Mouse (Mus musculus) G1E (cell line): ENCODE measurements around the gene Mef2b. TPM values are rescaled to one million over a fixed set of nuclear protein-coding genes. Genes with fewer than 3 reads are reported as not detected.

ENCODE experiments used
- ATAC-seq: 2 replicates; pipeline ENCODE4 v1.8.0; 2016; ENCODE audit warnings: mild to moderate bottlenecking; ENCODE audit not compliant: insufficient number of reproducible peaks, poor library complexity, low FRiP score, severe bottlenecking; ENCODE audit errors: extremely low read depth
- DNase-seq: peaks from one replicate; pipeline ENCODE4 v3.0.0; 2012; ENCODE audit warnings: low spot score
- H3K27me3 ChIP-seq: 2 replicates; pipeline ENCODE4 v1.6.1; 2012; ENCODE audit warnings: mild to moderate bottlenecking, low read length, inconsistent platforms; ENCODE audit not compliant: insufficient read depth
- H3K36me3 ChIP-seq: replicated peaks from 2 replicates; pipeline ENCODE3; 2012; ENCODE audit warnings: mild to moderate bottlenecking, inconsistent platforms
- H3K4me1 ChIP-seq: 2 replicates; pipeline ENCODE4 v1.6.1; 2012; ENCODE audit warnings: low read depth, low read length, inconsistent platforms, mixed read lengths; ENCODE audit not compliant: insufficient read depth
- H3K4me3 ChIP-seq: 2 replicates; pipeline ENCODE4 v1.5.1; 2012; ENCODE audit warnings: low read depth, mild to moderate bottlenecking, inconsistent platforms, low read length, moderate library complexity, mixed read lengths
- H3K9me3 ChIP-seq: replicated peaks from 2 replicates; pipeline ENCODE4 v1.6.1; 2012; ENCODE audit warnings: inconsistent platforms
- CTCF ChIP-seq: IDR thresholded peaks from 2 replicates; pipeline ENCODE4 v1.5.1; 2012; ENCODE audit warnings: low read depth, low read length, inconsistent platforms, mixed read lengths
- GATA1 ChIP-seq: IDR thresholded peaks from 2 replicates; pipeline ENCODE4 v1.6.1; 2012; ENCODE audit warnings: borderline replicate concordance, low read length, inconsistent platforms, mixed read lengths
- GATA2 ChIP-seq: IDR thresholded peaks from 2 replicates; pipeline ENCODE4 v1.6.1; 2012; ENCODE audit warnings: low read depth, low read length, inconsistent platforms, borderline replicate concordance
- POLR2AphosphoS5 ChIP-seq: IDR thresholded peaks from 2 replicates; pipeline ENCODE4 v1.6.1; 2012; ENCODE audit warnings: low read depth, low read length, inconsistent platforms; ENCODE audit not compliant: insufficient replicate concordance
- TAL1 ChIP-seq: conservative IDR thresholded peaks from 2 replicates; pipeline ENCODE4 v1.6.1; 2012; ENCODE audit warnings: low read depth, low read length, inconsistent platforms, mixed read lengths
- polyA plus RNA-seq: library from polyadenylated mRNA; stranded (reverse); fragments of >175 nt; gene quantifications from 2 replicates; pipeline ENCODE4 v1.2.3, GENCODE M21; 2012
- total RNA-seq, 2 experiments: library from RNA; stranded (forward) in 1 of 2; stranded (reverse) in 1 of 2; fragments of 200-1000 nt in 1 of 2; fragments of >200 nt in 1 of 2; fragmentation: Nextera tagmentation in 1 of 2; gene quantifications; 2 replicates each; pipeline ENCODE4 v1.2.3; 2014 to 2017

Mef2b gene
- total and polyA plus RNA-seq, 3 experiments = 0.55 to 4.4 (median 2.3) TPM

GRCm38 (mm10) chr8:70181903-70182252, 42.4 kb downstream of the Mef2b start:
- Histone ChIP-seq H3K27me3 (no peaks in the 10 kb centered on the region), H3K4me1 (peaks cover 32% of the 10 kb centered on the region), H3K9me3 (no peaks in the 10 kb centered on the region), H3K4me3 (no peak overlapping the region; the same call in 1 of the 2 replicates), H3K36me3 (peaks cover 87% of the 10 kb centered on the region)
- ATAC-seq (no peak), DNase-seq (no peak)
- TF ChIP-seq POLR2AphosphoS5 (no peak), CTCF (no peak), TAL1 (no peak), GATA2 (no peak), GATA1 (no peak)

- Histone ChIP-seq H3K9me3 (no peaks in the 10 kb centered on the region), H3K27me3 (no peaks in the 10 kb centered on the region), H3K36me3 (peaks cover 88% of the 10 kb centered on the region), H3K4me1 (peaks cover 31% of the 10 kb centered on the region), H3K4me3 (no peak overlapping the region)
- TF ChIP-seq GATA1 = no peak
- no peak for TF ChIP-seq POLR2AphosphoS5
- no peak for TF ChIP-seq CTCF
- no peak for TF ChIP-seq TAL1
- TF ChIP-seq GATA2 = no peak
- DNase-seq = no peak
- no peak for ATAC-seq
Observed at GRCm38 (mm10) chr8:70183194-70183593, 43.7 kb downstream of the Mef2b start.

- H3K4me3 ChIP-seq = no peak overlapping the region
- peaks cover 95% of the 10 kb centered on the region for H3K36me3 ChIP-seq
- peaks cover 4% of the 10 kb centered on the region; the same call in 1 of the 2 replicates for H3K4me1 ChIP-seq
- no peaks in the 10 kb centered on the region for H3K27me3 ChIP-seq
- no peak for ATAC-seq
- DNase-seq = no peak
- no peaks in the 10 kb centered on the region for H3K9me3 ChIP-seq
- TF ChIP-seq CTCF = no peak
- no peak for TF ChIP-seq TAL1
- no peak for TF ChIP-seq POLR2AphosphoS5
- TF ChIP-seq GATA2 = no peak
- no peak for TF ChIP-seq GATA1
Observed at GRCm38 (mm10) chr8:70188707-70189106, 49.2 kb downstream of the Mef2b start.

GRCm38 (mm10) chr8:70193238-70193637, 53.7 kb downstream of the Mef2b start:
- H3K36me3 ChIP-seq = peaks cover 91% of the 10 kb centered on the region
- H3K4me1 ChIP-seq = no peaks in the 10 kb centered on the region; the same call in 1 of the 2 replicates
- TF ChIP-seq CTCF (no peak), POLR2AphosphoS5 (no peak), GATA2 (no peak), GATA1 (no peak), TAL1 (no peak)
- H3K4me3 ChIP-seq = no peak overlapping the region
- ATAC-seq (no peak), DNase-seq (no peak)
- H3K9me3 ChIP-seq = no peaks in the 10 kb centered on the region
- H3K27me3 ChIP-seq = no peaks in the 10 kb centered on the region

- no peaks in the 10 kb centered on the region for H3K9me3 ChIP-seq
- TF ChIP-seq GATA1 (no peak), TAL1 (no peak), POLR2AphosphoS5 (no peak), GATA2 (no peak), CTCF (no peak)
- DNase-seq = no peak
- H3K27me3 ChIP-seq = no peaks in the 10 kb centered on the region
- ATAC-seq = no peak
- H3K36me3 ChIP-seq = peaks cover 87% of the 10 kb centered on the region
- no peak overlapping the region for H3K4me3 ChIP-seq
- H3K4me1 ChIP-seq = no peaks in the 10 kb centered on the region; the same call in 1 of the 2 replicates
Observed at GRCm38 (mm10) chr8:70194191-70194590, 54.7 kb downstream of the Mef2b start.

GRCm38 (mm10) chr8:70195762-70196161, 56.3 kb downstream of the Mef2b start:
- TF ChIP-seq GATA2 = no peak
- no peak for TF ChIP-seq TAL1
- TF ChIP-seq CTCF = no peak
- TF ChIP-seq GATA1 = no peak
- TF ChIP-seq POLR2AphosphoS5 = no peak
- DNase-seq = no peak
- Histone ChIP-seq H3K27me3 (no peaks in the 10 kb centered on the region), H3K36me3 (peaks cover 86% of the 10 kb centered on the region), H3K9me3 (no peaks in the 10 kb centered on the region), H3K4me1 (peaks cover 9% of the 10 kb centered on the region), H3K4me3 (no peak overlapping the region)
- ATAC-seq = no peak

- peaks cover 27% of the 10 kb centered on the region for H3K4me1 ChIP-seq
- peaks cover 73% of the 10 kb centered on the region for H3K36me3 ChIP-seq
- H3K27me3 ChIP-seq = no peaks in the 10 kb centered on the region
- no peak overlapping the region for H3K4me3 ChIP-seq
- H3K9me3 ChIP-seq = no peaks in the 10 kb centered on the region
- TF ChIP-seq GATA1 (no peak), GATA2 (no peak), POLR2AphosphoS5 (no peak), CTCF (no peak), TAL1 (no peak)
- ATAC-seq (no peak), DNase-seq (no peak)
Observed at GRCm38 (mm10) chr8:70197603-70198002, 58.1 kb downstream of the Mef2b start.
